Comparison of ENCODE assay signal across 11 mouse cellular contexts in genomic region chr15:78429871-78430622, GRCm38 (mm10). TPM values are rescaled to one million over a fixed set of nuclear protein-coding genes. Genes with fewer than 3 reads are reported as not detected.
DNase-seq lines count a peak whose midpoint lies in the region; ATAC-seq and TF ChIP-seq lines count a peak whose summit lies in the region.
"Had no signal": no experiment of that assay in that cellular context is flagged by ENCODE, and none has a peak within 500 bp of the region (broad histone marks: within the 10 kb centered on the region; RNA-seq: fewer than 3 reads in every experiment).

No protein-coding gene starts in this region.

- TF ChIP-seq CTCF in layer of hippocampus, adult 2 months (conservative IDR thresholded peaks at IDR 0.05) = no peak
- TF ChIP-seq CTCF in forebrain, postnatal 0 days (IDR thresholded peaks at IDR 0.05; ENCODE audit: low read depth) = no peak

- no peak for ATAC-seq in forebrain, postnatal 0 days
- ATAC-seq in kidney, embryonic 14.5 days (ENCODE audit: low FRiP score, low TSS enrichment) = no peak
- no peak for ATAC-seq in neural tube, embryonic 14.5 days (ENCODE audit: low read depth)
- ATAC-seq in liver, embryonic 11.5 days (replicated peaks; ENCODE audit: low FRiP score) = no peak
- ATAC-seq in liver, embryonic 12.5 days = no peak

- H3K4me3 ChIP-seq in layer of hippocampus, adult 2 months = peak overlapping the region; percentile 83
- peak overlapping the region; percentile 71; the same call in 1 of the 2 replicates for H3K4me3 ChIP-seq in forebrain, postnatal 0 days (ENCODE audit: low read depth, low read length)
- peak overlapping the region; percentile 61; the same call in 1 of the 2 replicates for H3K4me3 ChIP-seq in kidney, embryonic 14.5 days (ENCODE audit: low read length)
- no peak overlapping the region for H3K4me3 ChIP-seq in neural tube, embryonic 14.5 days (ENCODE audit: low read depth, low read length)
- no peak overlapping the region for H3K4me3 ChIP-seq in liver, embryonic 11.5 days (ENCODE audit: low read depth, low read length)
- no peak overlapping the region for H3K4me3 ChIP-seq in liver, embryonic 12.5 days

- H3K9me3 ChIP-seq in forebrain, postnatal 0 days (ENCODE audit: low read length) = no peaks in the 10 kb centered on the region
- H3K9me3 ChIP-seq in kidney, embryonic 14.5 days (ENCODE audit: control insufficient read depth, low read length) = no peaks in the 10 kb centered on the region
- H3K9me3 ChIP-seq in neural tube, embryonic 14.5 days (ENCODE audit: control insufficient read depth, low read length) = no peaks in the 10 kb centered on the region
- no peaks in the 10 kb centered on the region for H3K9me3 ChIP-seq in liver, embryonic 11.5 days (ENCODE audit: control insufficient read depth, low read length)
- no peaks in the 10 kb centered on the region for H3K9me3 ChIP-seq in liver, embryonic 12.5 days (replicated peaks)

- H3K27ac ChIP-seq in layer of hippocampus, adult 2 months = no peak overlapping the region; the same call in 1 of the 2 replicates
- no peak overlapping the region; the same call in 1 of the 2 replicates for H3K27ac ChIP-seq in forebrain, postnatal 0 days (ENCODE audit: low read depth, low read length)
- H3K27ac ChIP-seq in kidney, embryonic 14.5 days (ENCODE audit: low read depth, low read length) = peak overlapping the region; percentile 66
- no peak overlapping the region for H3K27ac ChIP-seq in neural tube, embryonic 14.5 days (ENCODE audit: low read depth, low read length)
- H3K27ac ChIP-seq in liver, embryonic 11.5 days (ENCODE audit: low read depth, low read length) = no peak overlapping the region; the same call in 1 of the 2 replicates
- no peak overlapping the region for H3K27ac ChIP-seq in liver, embryonic 12.5 days

- peaks cover 12% of the 10 kb centered on the region for H3K4me1 ChIP-seq in forebrain, postnatal 0 days (ENCODE audit: insufficient read depth)
- peaks cover 9% of the 10 kb centered on the region for H3K4me1 ChIP-seq in kidney, embryonic 14.5 days (ENCODE audit: control insufficient read depth, insufficient read depth, low read length)
- H3K4me1 ChIP-seq in neural tube, embryonic 14.5 days (ENCODE audit: control insufficient read depth, insufficient read depth, low read length) = peaks cover 15% of the 10 kb centered on the region
- peaks cover 10% of the 10 kb centered on the region; the same call in 1 of the 2 replicates for H3K4me1 ChIP-seq in liver, embryonic 11.5 days (replicated peaks; ENCODE audit: control insufficient read depth, insufficient read depth, low read length)
- H3K4me1 ChIP-seq in liver, embryonic 12.5 days = peaks cover 5% of the 10 kb centered on the region; the same call in 1 of the 2 replicates

- no peaks in the 10 kb centered on the region for H3K27me3 ChIP-seq in forebrain, postnatal 0 days (ENCODE audit: insufficient read depth, low read length)
- H3K27me3 ChIP-seq in kidney, embryonic 14.5 days (ENCODE audit: control insufficient read depth, insufficient read depth, low read length) = no peaks in the 10 kb centered on the region
- no peaks in the 10 kb centered on the region for H3K27me3 ChIP-seq in neural tube, embryonic 14.5 days (ENCODE audit: control insufficient read depth, insufficient read depth, low read length)
- H3K27me3 ChIP-seq in liver, embryonic 11.5 days (replicated peaks; ENCODE audit: control insufficient read depth, insufficient read depth, low read length) = peaks cover 34% of the 10 kb centered on the region
- H3K27me3 ChIP-seq in liver, embryonic 12.5 days (replicated peaks) = peaks cover 72% of the 10 kb centered on the region

- 0 out of 2 replicates have a peak overlapping the region, but pooled peaks have one; percentile 85 for H3K9ac ChIP-seq in forebrain, postnatal 0 days
- H3K9ac ChIP-seq in kidney, embryonic 14.5 days (ENCODE audit: low read depth, low read length) = no peak overlapping the region
- H3K9ac ChIP-seq in neural tube, embryonic 14.5 days (replicated peaks; ENCODE audit: low read depth, low read length) = no peak overlapping the region
- no peak overlapping the region for H3K9ac ChIP-seq in liver, embryonic 11.5 days (ENCODE audit: low read depth, low read length)
- H3K9ac ChIP-seq in liver, embryonic 12.5 days = no peak overlapping the region

- DNase-seq in layer of hippocampus, adult 2 months (ENCODE audit: low spot score in 2 of 2) = no peak
- DNase-seq in layer of hippocampus, adult 8-10 months (ENCODE audit: low spot score in 2 of 2) = no peak
- no peak for DNase-seq in forebrain, postnatal 0 days
- no peak for DNase-seq in c-Kit-positive CD71-positive TER-119-positive erythroid progenitor cells, embryonic 14.5 days (ENCODE audit: low spot score)
- no peak for DNase-seq in liver, embryonic 11.5 days (ENCODE audit: low spot score)
- DNase-seq: cerebellum, postnatal 36 days had no signal

- peaks cover 29% of the 10 kb centered on the region for H3K36me3 ChIP-seq in forebrain, postnatal 0 days (ENCODE audit: insufficient read depth)
- peaks cover 22% of the 10 kb centered on the region for H3K36me3 ChIP-seq in kidney, embryonic 14.5 days (ENCODE audit: control insufficient read depth, insufficient read depth, low read length)
- peaks cover 17% of the 10 kb centered on the region for H3K36me3 ChIP-seq in neural tube, embryonic 14.5 days (ENCODE audit: control insufficient read depth, insufficient read depth, low read length)
- no peaks in the 10 kb centered on the region for H3K36me3 ChIP-seq in liver, embryonic 11.5 days (ENCODE audit: control insufficient read depth, insufficient read depth, low read length)
- peaks cover 9% of the 10 kb centered on the region; the same call in 1 of the 2 replicates for H3K36me3 ChIP-seq in liver, embryonic 12.5 days

- peak overlapping the region; percentile 84 for H3K4me2 ChIP-seq in forebrain, postnatal 0 days (ENCODE audit: low read depth)
- peak overlapping the region; percentile 54 for H3K4me2 ChIP-seq in kidney, embryonic 14.5 days (replicated peaks; ENCODE audit: low read depth, low read length)
- H3K4me2 ChIP-seq in neural tube, embryonic 14.5 days (ENCODE audit: low read depth, low read length) = peak overlapping the region; percentile 89
- H3K4me2 ChIP-seq in liver, embryonic 11.5 days = no peak overlapping the region; the same call in 1 of the 2 replicates
- no peak overlapping the region for H3K4me2 ChIP-seq in liver, embryonic 12.5 days

- WGBS in forebrain, postnatal 0 days = 88% methylated on average over 13 of the region's 13 CpGs
- 73% methylated on average over 13 of the region's 13 CpGs for WGBS in kidney, embryonic 14.5 days
- 89% methylated on average over 13 of the region's 13 CpGs for WGBS in neural tube, embryonic 14.5 days
- 60% methylated on average over 13 of the region's 13 CpGs for WGBS in liver, embryonic 11.5 days
- 39% methylated on average over 13 of the region's 13 CpGs for WGBS in liver, embryonic 12.5 days (ENCODE audit: insufficient replicate concordance)

RNA-seq across cellular contexts. Expression of gene Kctd17, which starts 1.7 kb away (rescaled TPM):
- 100 to 1,000 TPM; 263 to 271 TPM for total RNA-seq in layer of hippocampus, adult 2 months (2021)
- total RNA-seq in layer of hippocampus, adult 8-10 months (2022) = 100 to 1,000 TPM; 245 to 269 (median 260) TPM
- total RNA-seq in forebrain, postnatal 0 days (2014; rRNA removed) = 148 and 153 TPM in 2 replicates
- polyA plus RNA-seq in forebrain, postnatal 0 days (2015; fragmentation: Nextera tagmentation; extraction: Ambion mirVana) = 146 and 152 TPM in 2 replicates
- polyA plus RNA-seq in kidney, embryonic 14.5 days (2014; fragmentation: Nextera tagmentation; extraction: Ambion mirVana) = 36.3 and 48.8 TPM in 2 replicates
- polyA plus RNA-seq in neural tube, embryonic 14.5 days (2014; fragmentation: Nextera tagmentation; extraction: Ambion mirVana) = 141 and 157 TPM in 2 replicates
- 17.1 and 19.2 TPM in 2 replicates for polyA plus RNA-seq in liver, embryonic 11.5 days (2014; fragmentation: Nextera tagmentation; extraction: Ambion mirVana)
- polyA plus RNA-seq in liver, embryonic 12.5 days (2016; fragmentation: Nextera tagmentation; extraction: Ambion mirVana) = 7.6 and 8.8 TPM in 2 replicates

RNA-seq across cellular contexts. Expression of gene Mpst, which starts 23.8 kb away (rescaled TPM):
- 10 to 100 TPM; 29.5 to 31.8 TPM for total RNA-seq in layer of hippocampus, adult 2 months (2021)
- total RNA-seq in layer of hippocampus, adult 8-10 months (2022) = 10 to 100 TPM; 23.1 to 38.1 (median 30.3) TPM
- total RNA-seq in forebrain, postnatal 0 days (2014; rRNA removed) = 85.9 and 92.5 TPM in 2 replicates
- 3.3 and 3.5 TPM in 2 replicates for polyA plus RNA-seq in forebrain, postnatal 0 days (2015; fragmentation: Nextera tagmentation; extraction: Ambion mirVana)
- 4.3 and 5.3 TPM in 2 replicates for polyA plus RNA-seq in kidney, embryonic 14.5 days (2014; fragmentation: Nextera tagmentation; extraction: Ambion mirVana)
- 3.7 and 4.2 TPM in 2 replicates for polyA plus RNA-seq in neural tube, embryonic 14.5 days (2014; fragmentation: Nextera tagmentation; extraction: Ambion mirVana)
- polyA plus RNA-seq in liver, embryonic 11.5 days (2014; fragmentation: Nextera tagmentation; extraction: Ambion mirVana) = 5.1 TPM in 2 replicates
- 3.5 and 4.8 TPM in 2 replicates for polyA plus RNA-seq in liver, embryonic 12.5 days (2016; fragmentation: Nextera tagmentation; extraction: Ambion mirVana)

RNA-seq across cellular contexts. Expression of gene Tst, which starts 24.3 kb away (rescaled TPM):
- total RNA-seq in layer of hippocampus, adult 2 months (2021) = 10 to 100 TPM; 35.6 to 40.3 TPM
- total RNA-seq in layer of hippocampus, adult 8-10 months (2022) = 10 to 100 TPM; 36.9 to 47.4 (median 42.3) TPM
- 36.6 and 37.7 TPM in 2 replicates for total RNA-seq in forebrain, postnatal 0 days (2014; rRNA removed)
- 37.3 and 40.1 TPM in 2 replicates for polyA plus RNA-seq in forebrain, postnatal 0 days (2015; fragmentation: Nextera tagmentation; extraction: Ambion mirVana)
- polyA plus RNA-seq in kidney, embryonic 14.5 days (2014; fragmentation: Nextera tagmentation; extraction: Ambion mirVana) = 32.4 and 32.8 TPM in 2 replicates
- 16.0 and 20.3 TPM in 2 replicates for polyA plus RNA-seq in neural tube, embryonic 14.5 days (2014; fragmentation: Nextera tagmentation; extraction: Ambion mirVana)
- 95.3 and 98.9 TPM in 2 replicates for polyA plus RNA-seq in liver, embryonic 11.5 days (2014; fragmentation: Nextera tagmentation; extraction: Ambion mirVana)
- 84.9 and 92.8 TPM in 2 replicates for polyA plus RNA-seq in liver, embryonic 12.5 days (2016; fragmentation: Nextera tagmentation; extraction: Ambion mirVana)

RNA-seq across cellular contexts. Expression of gene Tex33, which starts 34.3 kb away (rescaled TPM):
- not detected for total RNA-seq in layer of hippocampus, adult 2 months (2021)
- not detected for total RNA-seq in layer of hippocampus, adult 8-10 months (2022)
- not detected in 2 replicates for total RNA-seq in forebrain, postnatal 0 days (2014; rRNA removed)
- not detected in 2 replicates for polyA plus RNA-seq in forebrain, postnatal 0 days (2015; fragmentation: Nextera tagmentation; extraction: Ambion mirVana)
- polyA plus RNA-seq in kidney, embryonic 14.5 days (2014; fragmentation: Nextera tagmentation; extraction: Ambion mirVana) = not detected in 2 replicates
- polyA plus RNA-seq in neural tube, embryonic 14.5 days (2014; fragmentation: Nextera tagmentation; extraction: Ambion mirVana) = not detected in 2 replicates
- polyA plus RNA-seq in liver, embryonic 11.5 days (2014; fragmentation: Nextera tagmentation; extraction: Ambion mirVana) = not detected in 2 replicates
- polyA plus RNA-seq in liver, embryonic 12.5 days (2016; fragmentation: Nextera tagmentation; extraction: Ambion mirVana) = not detected in 2 replicates
- total RNA-seq: ES-E14; liver, adult 2 months had no signal
- polyA plus RNA-seq: liver, adult 2 months had no signal

RNA-seq across cellular contexts. Expression of gene Tmprss6, which starts 38.4 kb away (rescaled TPM):
- total RNA-seq in layer of hippocampus, adult 2 months (2021) = 1 to 10 TPM; 1.9 to 3.0 TPM
- total RNA-seq in layer of hippocampus, adult 8-10 months (2022) = 1 to 10 TPM; 1.7 to 3.1 (median 2.9) TPM
- 0.19 TPM in 1 of 2 replicates, not detected in the other for total RNA-seq in forebrain, postnatal 0 days (2014; rRNA removed)
- 0.07 and 0.08 TPM in 2 replicates for polyA plus RNA-seq in forebrain, postnatal 0 days (2015; fragmentation: Nextera tagmentation; extraction: Ambion mirVana)
- 0.34 and 0.49 TPM in 2 replicates for polyA plus RNA-seq in kidney, embryonic 14.5 days (2014; fragmentation: Nextera tagmentation; extraction: Ambion mirVana)
- 0.78 TPM in 1 of 2 replicates, not detected in the other for polyA plus RNA-seq in neural tube, embryonic 14.5 days (2014; fragmentation: Nextera tagmentation; extraction: Ambion mirVana)
- 7.0 and 7.9 TPM in 2 replicates for polyA plus RNA-seq in liver, embryonic 11.5 days (2014; fragmentation: Nextera tagmentation; extraction: Ambion mirVana)
- polyA plus RNA-seq in liver, embryonic 12.5 days (2016; fragmentation: Nextera tagmentation; extraction: Ambion mirVana) = 5.9 and 6.7 TPM in 2 replicates

Comparison
In these comparisons a context has a peak if more than half of its experiments do, and no peak if none do; other contexts are left out.
1. H3K4me3 ChIP-seq: peak in layer of hippocampus, adult 2 months (single experiment), forebrain, postnatal 0 days (single experiment) and kidney, embryonic 14.5 days (single experiment); none in neural tube, embryonic 14.5 days (single experiment), liver, embryonic 11.5 days (single experiment) and liver, embryonic 12.5 days (single experiment).
2. H3K4me2 ChIP-seq: peak in forebrain, postnatal 0 days (single experiment), kidney, embryonic 14.5 days (single experiment) and neural tube, embryonic 14.5 days (single experiment); none in liver, embryonic 11.5 days (single experiment) and liver, embryonic 12.5 days (single experiment).